Mouse (Mus musculus) adrenal gland, postnatal 25 days (tissue): ENCODE results near the gene Habp4. TPM values are rescaled to one million over a fixed set of nuclear protein-coding genes. Genes with fewer than 3 reads are reported as not detected.

Experiments
- DNase-seq: peaks from one replicate; pipeline ENCODE4 v3.0.0; 2021; ENCODE audit warnings: mixed read lengths
- total RNA-seq: library from RNA; stranded (reverse); gene quantifications from 2 replicates; pipeline ENCODE4 v1.2.3, GENCODE M21; 2021

The Habp4 gene
- total RNA-seq, 1 experiment from 2014 or later, result 30.9 TPM

GRCm38 (mm10) chr13:64178746-64179652 is 17.4 kb downstream of the Habp4 start:
- no peak for DNase-seq

- no peak for DNase-seq
These were observed 18.7 kb downstream of the Habp4 start for GRCm38 (mm10) chr13:64180300-64180699.

GRCm38 (mm10) chr13:64180888-64181287 is 19.3 kb downstream of the Habp4 start:
- peak; percentile 54 for DNase-seq

GRCm38 (mm10) chr13:64182091-64182490 is 20.5 kb downstream of the Habp4 start:
- no peak for DNase-seq

- DNase-seq, result no peak
These were observed 22.0 kb downstream of the Habp4 start for GRCm38 (mm10) chr13:64183583-64183982.

GRCm38 (mm10) chr13:64184361-64184760 is 22.7 kb downstream of the Habp4 start:
- DNase-seq, result no peak

GRCm38 (mm10) chr13:64185176-64185575 is 23.6 kb downstream of the Habp4 start:
- no peak for DNase-seq

- DNase-seq, result no peak
These were observed 24.0 kb downstream of the Habp4 start for GRCm38 (mm10) chr13:64185586-64185985.

GRCm38 (mm10) chr13:64186516-64186915 is 24.9 kb downstream of the Habp4 start:
- no peak for DNase-seq

- DNase-seq, result no peak
These were observed 25.4 kb downstream of the Habp4 start for GRCm38 (mm10) chr13:64187065-64187464.

- DNase-seq, result no peak
These were observed 36.3 kb downstream of the Habp4 start for GRCm38 (mm10) chr13:64197899-64198298.

- DNase-seq, result no peak
These were observed 36.7 kb downstream of the Habp4 start for GRCm38 (mm10) chr13:64198310-64198709.

- DNase-seq, result no peak
These were observed 39.3 kb downstream of the Habp4 start for GRCm38 (mm10) chr13:64200911-64201310.

GRCm38 (mm10) chr13:64204726-64205125 is 43.1 kb downstream of the Habp4 start:
- DNase-seq, result no peak

GRCm38 (mm10) chr13:64205186-64205585 is 43.6 kb downstream of the Habp4 start:
- DNase-seq, result no peak

GRCm38 (mm10) chr13:64208146-64208545 is 46.5 kb downstream of the Habp4 start:
- no peak for DNase-seq

- DNase-seq, result no peak
These were observed 50.5 kb downstream of the Habp4 start for GRCm38 (mm10) chr13:64211995-64212603.

GRCm38 (mm10) chr13:64214891-64215290 is 53.3 kb downstream of the Habp4 start:
- DNase-seq, result no peak

GRCm38 (mm10) chr13:64225738-64226137 is 64.1 kb downstream of the Habp4 start:
- DNase-seq, result no peak

- no peak for DNase-seq
These were observed 65.1 kb downstream of the Habp4 start for GRCm38 (mm10) chr13:64226725-64227124.

GRCm38 (mm10) chr13:64233139-64233538 is 71.5 kb downstream of the Habp4 start:
- DNase-seq, result no peak

- DNase-seq, result no peak
These were observed 73.6 kb downstream of the Habp4 start for GRCm38 (mm10) chr13:64235062-64235715.

- DNase-seq, result no peak
These were observed 74.2 kb downstream of the Habp4 start for GRCm38 (mm10) chr13:64235777-64236176.
